Mouse (Mus musculus): Measurements from ENCODE around the gene Polr2f. TPM values are rescaled to one million over a fixed set of nuclear protein-coding genes. Genes with fewer than 3 reads are reported as not detected.

Gene Polr2f
- polyA plus RNA-seq (2015; fragmentation: Nextera tagmentation; extraction: Ambion mirVana) = 263 and 295 TPM in 2 replicates

- Histone ChIP-seq H3K36me3 (peaks cover 20% of the 10 kb centered on the region), H3K9me3 (no peaks in the 10 kb centered on the region), H3K4me1 (replicated peaks) (peaks cover 23% of the 10 kb centered on the region), H3K4me3 (peak within 1 kb of the TSS; percentile 66), H3K4me2 (peak within 1 kb of the TSS; percentile 95), H3K27ac (peak within 1 kb of the TSS; percentile 52), H3K27me3 (0 out of 2 replicates have a peak, but pooled peaks cover 2% of the 10 kb centered on the region), H3K9ac (peak within 1 kb of the TSS; percentile 83)
- under 1% methylated on average over 57 of the region's 57 CpGs for WGBS
- ATAC-seq (ENCODE audit: low FRiP score) = peak; percentile 88
Measured at GRCm38 (mm10) chr15:79140866-79141565, at the start of gene Polr2f, which contains the start of gene 1700088E04Rik. Gene Polr2f, plus strand, starts transcription at chr15:79141009. Gene 1700088E04Rik, minus strand, starts transcription at chr15:79141253.

GRCm38 (mm10) chr15:79092284-79092683 is 48.5 kb upstream of the Polr2f start:
- 0 out of 2 replicates have a peak, but pooled peaks cover under 1% of the 10 kb centered on the region for H3K4me1 ChIP-seq (replicated peaks)
- H3K9ac ChIP-seq = no peak overlapping the region
- H3K4me3 ChIP-seq = no peak overlapping the region
- WGBS = 97% methylated on average over 6 of the region's 6 CpGs
- H3K4me2 ChIP-seq = no peak overlapping the region
- peaks cover 84% of the 10 kb centered on the region for H3K36me3 ChIP-seq
- no peaks in the 10 kb centered on the region for H3K9me3 ChIP-seq
- no peaks in the 10 kb centered on the region for H3K27me3 ChIP-seq
- no peak overlapping the region for H3K27ac ChIP-seq
- ATAC-seq (ENCODE audit: low FRiP score) = no peak

GRCm38 (mm10) chr15:79093083-79093839 is 47.5 kb upstream of the Polr2f start:
- Histone ChIP-seq H3K4me1 (replicated peaks) (0 out of 2 replicates have a peak, but pooled peaks cover 5% of the 10 kb centered on the region), H3K9me3 (no peaks in the 10 kb centered on the region), H3K36me3 (peaks cover 76% of the 10 kb centered on the region), H3K4me3 (no peak overlapping the region), H3K27me3 (no peaks in the 10 kb centered on the region), H3K4me2 (no peak overlapping the region), H3K9ac (no peak overlapping the region), H3K27ac (no peak overlapping the region)
- WGBS = 85% methylated on average over 7 of the region's 7 CpGs
- no peak for ATAC-seq (ENCODE audit: low FRiP score)

GRCm38 (mm10) chr15:79095483-79095882 is 45.3 kb upstream of the Polr2f start:
- Histone ChIP-seq H3K4me1 (replicated peaks) (0 out of 2 replicates have a peak, but pooled peaks cover 5% of the 10 kb centered on the region), H3K27ac (no peak overlapping the region), H3K9me3 (no peaks in the 10 kb centered on the region), H3K9ac (no peak overlapping the region), H3K27me3 (no peaks in the 10 kb centered on the region; the same call in 1 of the 2 replicates), H3K4me3 (no peak overlapping the region), H3K36me3 (peaks cover 56% of the 10 kb centered on the region), H3K4me2 (no peak overlapping the region)
- no peak for ATAC-seq (ENCODE audit: low FRiP score)
- 83% methylated on average over 5 of the region's 5 CpGs for WGBS

- Histone ChIP-seq H3K4me3 (no peak overlapping the region), H3K9ac (no peak overlapping the region), H3K4me2 (no peak overlapping the region), H3K9me3 (no peaks in the 10 kb centered on the region), H3K27ac (no peak overlapping the region), H3K27me3 (no peaks in the 10 kb centered on the region; the same call in 1 of the 2 replicates), H3K36me3 (peaks cover 45% of the 10 kb centered on the region), H3K4me1 (replicated peaks) (0 out of 2 replicates have a peak, but pooled peaks cover 5% of the 10 kb centered on the region)
- ATAC-seq (ENCODE audit: low FRiP score) = no peak
- WGBS = 78% methylated on average over 3 of the region's 3 CpGs
Measured at GRCm38 (mm10) chr15:79096556-79096955, 44.3 kb upstream of the Polr2f start.

GRCm38 (mm10) chr15:79097135-79097534 is 43.7 kb upstream of the Polr2f start:
- Histone ChIP-seq H3K9me3 (no peaks in the 10 kb centered on the region), H3K27me3 (no peaks in the 10 kb centered on the region; the same call in 1 of the 2 replicates), H3K36me3 (peaks cover 39% of the 10 kb centered on the region), H3K4me1 (replicated peaks) (0 out of 2 replicates have a peak, but pooled peaks cover 5% of the 10 kb centered on the region), H3K4me3 (no peak overlapping the region), H3K27ac (peak overlapping the region; percentile 23; the same call in 1 of the 2 replicates), H3K4me2 (no peak overlapping the region), H3K9ac (no peak overlapping the region)
- no peak for ATAC-seq (ENCODE audit: low FRiP score)
- WGBS = 48% methylated on average over 2 of the region's 2 CpGs

- Histone ChIP-seq H3K27me3 (no peaks in the 10 kb centered on the region; the same call in 1 of the 2 replicates), H3K36me3 (peaks cover 35% of the 10 kb centered on the region), H3K4me2 (no peak overlapping the region), H3K9ac (no peak overlapping the region), H3K27ac (peak overlapping the region; percentile 23; the same call in 1 of the 2 replicates), H3K4me1 (replicated peaks) (0 out of 2 replicates have a peak, but pooled peaks cover 5% of the 10 kb centered on the region), H3K9me3 (no peaks in the 10 kb centered on the region), H3K4me3 (no peak overlapping the region)
- WGBS = 55% methylated on average over 6 of the region's 6 CpGs
- ATAC-seq (ENCODE audit: low FRiP score) = no peak
Measured at GRCm38 (mm10) chr15:79097611-79098025, 43.2 kb upstream of the Polr2f start.

GRCm38 (mm10) chr15:79098220-79098619 is 42.6 kb upstream of the Polr2f start:
- Histone ChIP-seq H3K27ac (peak overlapping the region; percentile 25; the same call in 1 of the 2 replicates), H3K9me3 (no peaks in the 10 kb centered on the region), H3K4me3 (no peak overlapping the region), H3K4me2 (no peak overlapping the region), H3K27me3 (no peaks in the 10 kb centered on the region; the same call in 1 of the 2 replicates), H3K9ac (no peak overlapping the region; the same call in 1 of the 2 replicates), H3K4me1 (replicated peaks) (0 out of 2 replicates have a peak, but pooled peaks cover 5% of the 10 kb centered on the region), H3K36me3 (peaks cover 29% of the 10 kb centered on the region)
- 73% methylated on average over 5 of the region's 5 CpGs for WGBS
- no peak for ATAC-seq (ENCODE audit: low FRiP score)

GRCm38 (mm10) chr15:79098868-79099267 is 41.9 kb upstream of the Polr2f start:
- Histone ChIP-seq H3K4me3 (no peak overlapping the region), H3K9ac (no peak overlapping the region), H3K27me3 (no peaks in the 10 kb centered on the region; the same call in 1 of the 2 replicates), H3K27ac (no peak overlapping the region), H3K36me3 (peaks cover 22% of the 10 kb centered on the region), H3K4me1 (replicated peaks) (0 out of 2 replicates have a peak, but pooled peaks cover 5% of the 10 kb centered on the region), H3K4me2 (no peak overlapping the region), H3K9me3 (no peaks in the 10 kb centered on the region)
- WGBS = 57% methylated on average over 7 of the region's 7 CpGs
- no peak for ATAC-seq (ENCODE audit: low FRiP score)

GRCm38 (mm10) chr15:79099456-79099855 is 41.4 kb upstream of the Polr2f start:
- Histone ChIP-seq H3K4me2 (no peak overlapping the region), H3K27me3 (no peaks in the 10 kb centered on the region; the same call in 1 of the 2 replicates), H3K9ac (no peak overlapping the region), H3K36me3 (peaks cover 16% of the 10 kb centered on the region), H3K4me1 (replicated peaks) (0 out of 2 replicates have a peak, but pooled peaks cover 5% of the 10 kb centered on the region), H3K4me3 (no peak overlapping the region), H3K27ac (no peak overlapping the region), H3K9me3 (no peaks in the 10 kb centered on the region)
- ATAC-seq (ENCODE audit: low FRiP score) = no peak
- 76% methylated on average over 4 of the region's 4 CpGs for WGBS

- Histone ChIP-seq H3K9me3 (no peaks in the 10 kb centered on the region), H3K27ac (no peak overlapping the region), H3K4me3 (no peak overlapping the region), H3K36me3 (peaks cover 9% of the 10 kb centered on the region), H3K4me1 (replicated peaks) (0 out of 2 replicates have a peak, but pooled peaks cover 5% of the 10 kb centered on the region), H3K9ac (no peak overlapping the region), H3K4me2 (no peak overlapping the region), H3K27me3 (no peaks in the 10 kb centered on the region; the same call in 1 of the 2 replicates)
- WGBS = 74% methylated on average over 4 of the region's 4 CpGs
- ATAC-seq (ENCODE audit: low FRiP score) = no peak
Measured at GRCm38 (mm10) chr15:79100391-79100790, 40.4 kb upstream of the Polr2f start.

- H3K27ac ChIP-seq = no peak overlapping the region
- no peaks in the 10 kb centered on the region for H3K36me3 ChIP-seq
- ATAC-seq (ENCODE audit: low FRiP score) = no peak
- H3K27me3 ChIP-seq = no peaks in the 10 kb centered on the region; the same call in 1 of the 2 replicates
- no peak overlapping the region for H3K4me3 ChIP-seq
- H3K4me2 ChIP-seq = no peak overlapping the region
- no peaks in the 10 kb centered on the region for H3K9me3 ChIP-seq
- H3K4me1 ChIP-seq (replicated peaks) = 0 out of 2 replicates have a peak, but pooled peaks cover 5% of the 10 kb centered on the region
- H3K9ac ChIP-seq = peak overlapping the region; percentile 24; the same call in 1 of the 2 replicates
Measured at GRCm38 (mm10) chr15:79101531-79101930, 39.3 kb upstream of the Polr2f start.

All from hindbrain, embryonic 13.5 days (tissue).